Mouse (Mus musculus) myocyte (in vitro differentiated cells): ENCODE measurements around the gene Dut.

ENCODE experiments used
- CEBPB ChIP-seq: IDR thresholded peaks from 2 replicates; pipeline ENCODE4 v1.6.1; 2011; ENCODE audit warnings: mild to moderate bottlenecking, moderate library complexity; ENCODE audit not compliant: poor library complexity, insufficient read depth, severe bottlenecking
- E2F4 ChIP-seq: IDR thresholded peaks from one replicate; pipeline ENCODE4 v1.6.1; 2011; ENCODE audit warnings: mild to moderate bottlenecking, control low read depth, moderate library complexity; ENCODE audit not compliant: insufficient read depth
- MAX ChIP-seq: IDR thresholded peaks from one replicate; pipeline ENCODE4 v1.6.1; 2011; ENCODE audit warnings: low read depth, mild to moderate bottlenecking, control low read depth
- MYOD1 ChIP-seq, 3 experiments: IDR thresholded peaks; one replicate each; pipeline ENCODE4 v1.6.1; 2011; ENCODE audit warnings: control low read depth in 2 of 3, low read depth in 2 of 3, mild to moderate bottlenecking in 2 of 3, moderate library complexity in 1 of 3; ENCODE audit not compliant: insufficient read length in 2 of 3, control insufficient read depth in 1 of 3
- MYOG ChIP-seq, 3 experiments: IDR thresholded peaks; one replicate each; pipeline ENCODE4 v1.6.1; 2011; ENCODE audit warnings: control low read depth in 2 of 3, low read depth in 2 of 3, mild to moderate bottlenecking in 2 of 3; ENCODE audit not compliant: insufficient read length in 2 of 3, control insufficient read depth in 1 of 3, insufficient read depth in 1 of 3
- POLR2A ChIP-seq: IDR thresholded peaks from one replicate; pipeline ENCODE4 v1.6.1; 2011; ENCODE audit warnings: low read depth, mild to moderate bottlenecking, control low read depth, moderate library complexity; ENCODE audit not compliant: insufficient read length
- POLR2AphosphoS2 ChIP-seq: IDR thresholded peaks from one replicate; pipeline ENCODE4 v1.6.1; 2011; ENCODE audit warnings: low read depth, control low read depth; ENCODE audit not compliant: insufficient read length
- TCF12 ChIP-seq: IDR thresholded peaks from one replicate; pipeline ENCODE4 v1.6.1; 2011; ENCODE audit warnings: mild to moderate bottlenecking, control low read depth; ENCODE audit not compliant: poor library complexity, insufficient read depth, severe bottlenecking
- TCF3 ChIP-seq: IDR thresholded peaks from one replicate; pipeline ENCODE4 v1.6.1; 2011; ENCODE audit warnings: low read depth, control low read depth; ENCODE audit not compliant: insufficient read length
- USF1 ChIP-seq: IDR thresholded peaks from one replicate; pipeline ENCODE4 v1.6.1; 2011; ENCODE audit warnings: low read depth, mild to moderate bottlenecking, control low read depth, moderate library complexity

DNA sequence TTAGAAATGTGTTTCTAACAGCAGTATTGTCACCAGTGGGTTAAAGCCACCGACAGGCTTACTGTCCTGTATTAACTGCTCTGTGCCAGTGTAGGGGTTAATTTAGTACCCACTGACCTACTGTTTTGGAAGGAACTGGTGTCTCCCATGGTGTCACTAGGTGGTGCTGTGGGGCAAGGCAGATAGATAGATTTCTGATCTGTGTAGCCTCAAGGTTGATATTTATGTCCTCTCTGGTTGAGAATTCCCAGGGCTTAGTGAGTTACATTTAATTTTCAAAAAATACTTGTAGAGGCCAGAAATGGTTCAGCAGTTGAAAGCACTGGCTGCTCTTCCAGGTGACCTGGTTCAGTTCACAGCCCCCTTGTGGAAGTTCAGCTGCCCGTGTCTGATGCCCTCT lies 5.3 kb downstream of the Dut start:
- TF ChIP-seq POLR2A (no peak), MYOG (IDR thresholded peaks at IDR 0.05; ENCODE audit: control insufficient read depth in 1 of 3, insufficient read depth in 1 of 3, insufficient read length in 2 of 3, low read depth in 2 of 3) (no peak), E2F4 (no peak), MYOD1 (IDR thresholded peaks at IDR 0.05; ENCODE audit: control insufficient read depth in 1 of 3, insufficient read length in 2 of 3, low read depth in 2 of 3) (no peak), POLR2AphosphoS2 (no peak), TCF12 (no peak), USF1 (no peak), CEBPB (no peak), TCF3 (no peak), MAX (no peak)
